Mouse (Mus musculus) small intestine, adult 2 months (tissue): ENCODE measurements around the gene Spice1.

Experiments used
- CTCF ChIP-seq: fragments of 200-500 bp; IDR thresholded peaks from 2 replicates; pipeline ENCODE4 v1.5.1; 2012; ENCODE audit warnings: low read depth, mild to moderate bottlenecking, control low read depth, inconsistent platforms, low read length, moderate library complexity, mixed read lengths; ENCODE audit not compliant: insufficient replicate concordance, insufficient read length; ENCODE audit errors: extremely low read depth
- POLR2A ChIP-seq: fragments of 200-500 bp; IDR thresholded peaks from 2 replicates; pipeline ENCODE4 v1.6.1; 2012; ENCODE audit warnings: low read depth, mild to moderate bottlenecking, control low read depth, inconsistent platforms, low read length, moderate library complexity

GRCm38 (mm10) chr16:44320232-44320631, 26.7 kb upstream of the Spice1 start:
- TF ChIP-seq CTCF = no peak
- no peak for TF ChIP-seq POLR2A
